Mouse (Mus musculus) kidney, embryonic 16.5 days (tissue): ENCODE results near the gene Rassf9. TPM values are rescaled to one million over a fixed set of nuclear protein-coding genes. Genes with fewer than 3 reads are reported as not detected.

Source experiments
- ATAC-seq: fragments of 200-750 bp; cut with Nextera tagmentation; 2 replicates; pipeline ENCODE4 v1.8.0; 2017; ENCODE audit warnings: moderate TSS enrichment; ENCODE audit not compliant: low FRiP score, low TSS enrichment
- H3K27ac ChIP-seq: fragments of 300-500 bp; sonication (generic); 2 replicates; pipeline ENCODE4 v1.5.1; 2014; ENCODE audit warnings: low read length
- H3K27me3 ChIP-seq: fragments of 300-500 bp; sonication (generic); 2 replicates; pipeline ENCODE4 v1.6.1; 2014; ENCODE audit warnings: low read length, control low read depth, mixed read lengths; ENCODE audit not compliant: insufficient read depth
- H3K36me3 ChIP-seq: fragments of 300-500 bp; sonication (generic); 2 replicates; pipeline ENCODE4 v1.6.1; 2014; ENCODE audit warnings: low read length, control low read depth, mixed read lengths; ENCODE audit not compliant: insufficient read depth
- H3K4me1 ChIP-seq: fragments of 300-500 bp; sonication (generic); 2 replicates; pipeline ENCODE4 v1.6.1; 2014; ENCODE audit warnings: low read length, control low read depth, mixed read lengths; ENCODE audit not compliant: insufficient read depth
- H3K4me2 ChIP-seq: fragments of 300-500 bp; sonication (generic); replicated peaks from 2 replicates; pipeline ENCODE4 v1.6.1; 2014; ENCODE audit warnings: low read depth, low read length
- H3K4me3 ChIP-seq: fragments of 300-500 bp; sonication (generic); 2 replicates; pipeline ENCODE4 v1.5.1; 2014; ENCODE audit warnings: mild to moderate bottlenecking, low read length
- H3K9ac ChIP-seq: fragments of 300-500 bp; sonication (generic); replicated peaks from 2 replicates; pipeline ENCODE4 v1.6.1; 2014; ENCODE audit warnings: low read length
- H3K9me3 ChIP-seq: fragments of 300-500 bp; sonication (generic); 2 replicates; pipeline ENCODE4 v1.6.1; 2016; ENCODE audit warnings: low read length, control low read depth
- WGBS: fragments of 180-500 bp; shearing (Covaris S2); extraction: QIAGEN DNeasy Blood & Tissue Kit; methylation state at CpG from one replicate; pipeline ENCODE4 v1.1.7; 2014; 5-methylcytosine and 5-hydroxymethylcytosine counted together
- polyA plus RNA-seq: library from polyadenylated mRNA; unstranded; fragments of >200 nt; fragmentation: Nextera tagmentation; extraction: Ambion mirVana; gene quantifications from 2 replicates; pipeline ENCODE4 v1.2.1, GENCODE M21; 2015

The Rassf9 gene
- polyA plus RNA-seq, 1 experiment from 2014 or later: 8.6 TPM

DNA sequence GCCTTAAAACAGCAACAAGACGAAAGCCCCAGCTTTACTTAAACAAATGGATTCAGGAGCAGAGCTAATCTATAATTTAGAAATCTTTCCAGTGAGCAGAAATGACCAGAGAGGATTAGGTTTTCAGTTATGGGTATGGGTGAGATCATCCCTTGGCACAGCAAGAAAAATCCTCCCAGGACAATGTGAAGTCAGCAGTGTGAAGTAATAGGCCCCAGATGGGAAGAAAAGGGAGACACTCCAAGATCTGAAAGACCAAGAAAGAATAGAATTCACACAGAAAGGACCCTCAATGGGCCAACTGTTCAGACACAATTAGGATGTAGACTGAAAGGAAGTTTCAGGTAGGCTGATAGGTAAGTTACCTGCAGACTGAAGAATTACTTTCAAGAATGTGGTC is 50.5 kb downstream of the Rassf9 start:
- no peaks in the 10 kb centered on the region for H3K36me3 ChIP-seq
- WGBS: 83% methylated on average over 1 of the region's 1 CpGs
- H3K27me3 ChIP-seq: no peaks in the 10 kb centered on the region
- ATAC-seq: no peak
- H3K4me3 ChIP-seq: no peak overlapping the region
- no peaks in the 10 kb centered on the region for H3K4me1 ChIP-seq
- H3K9me3 ChIP-seq: no peaks in the 10 kb centered on the region
- no peak overlapping the region for H3K9ac ChIP-seq
- H3K27ac ChIP-seq: no peak overlapping the region
- no peak overlapping the region for H3K4me2 ChIP-seq

DNA sequence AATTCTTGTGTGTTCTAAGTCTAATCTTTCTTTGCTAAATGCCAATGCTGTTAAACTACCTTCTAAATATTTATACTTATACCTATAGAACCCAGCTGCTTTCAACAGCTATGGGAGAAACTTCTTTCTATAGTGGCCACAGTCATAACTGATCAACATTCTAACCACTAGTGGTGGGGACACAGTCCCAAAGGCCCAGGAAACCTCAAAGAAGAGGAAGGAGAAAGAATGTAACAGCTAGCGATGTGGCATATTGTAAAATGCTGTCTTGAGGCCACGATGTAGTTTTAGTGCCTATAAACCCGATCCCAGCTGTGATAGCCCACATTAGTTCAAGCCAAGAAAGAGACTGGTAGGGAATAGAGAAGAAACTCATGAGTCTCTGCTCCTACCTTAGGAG is 65.9 kb downstream of the Rassf9 start:
- H3K9ac ChIP-seq: no peak overlapping the region
- H3K27me3 ChIP-seq: no peaks in the 10 kb centered on the region
- no peaks in the 10 kb centered on the region for H3K4me1 ChIP-seq
- ATAC-seq: no peak
- H3K27ac ChIP-seq: no peak overlapping the region
- WGBS: 80% methylated on average over 3 of the region's 3 CpGs
- no peak overlapping the region for H3K4me3 ChIP-seq
- no peaks in the 10 kb centered on the region for H3K36me3 ChIP-seq
- H3K9me3 ChIP-seq: no peaks in the 10 kb centered on the region
- H3K4me2 ChIP-seq: no peak overlapping the region

GRCm38 (mm10) chr10:102594306-102594705 is 82.3 kb downstream of the Rassf9 start:
- WGBS: 90% methylated on average over 2 of the region's 2 CpGs
- Histone ChIP-seq H3K9me3 (no peaks in the 10 kb centered on the region), H3K4me1 (no peaks in the 10 kb centered on the region), H3K4me2 (no peak overlapping the region), H3K4me3 (no peak overlapping the region), H3K36me3 (no peaks in the 10 kb centered on the region), H3K27ac (no peak overlapping the region), H3K27me3 (no peaks in the 10 kb centered on the region), H3K9ac (no peak overlapping the region)
- no peak for ATAC-seq

Other genes starting within 250 kb of the Rassf9 start
- 12.6 and 13.4 TPM in 2 replicates for gene Nts, start 21.7 kb upstream of the Rassf9 start, polyA plus RNA-seq